Comparison of ENCODE assay signal across 8 mouse cellular contexts in the genomic region with DNA sequence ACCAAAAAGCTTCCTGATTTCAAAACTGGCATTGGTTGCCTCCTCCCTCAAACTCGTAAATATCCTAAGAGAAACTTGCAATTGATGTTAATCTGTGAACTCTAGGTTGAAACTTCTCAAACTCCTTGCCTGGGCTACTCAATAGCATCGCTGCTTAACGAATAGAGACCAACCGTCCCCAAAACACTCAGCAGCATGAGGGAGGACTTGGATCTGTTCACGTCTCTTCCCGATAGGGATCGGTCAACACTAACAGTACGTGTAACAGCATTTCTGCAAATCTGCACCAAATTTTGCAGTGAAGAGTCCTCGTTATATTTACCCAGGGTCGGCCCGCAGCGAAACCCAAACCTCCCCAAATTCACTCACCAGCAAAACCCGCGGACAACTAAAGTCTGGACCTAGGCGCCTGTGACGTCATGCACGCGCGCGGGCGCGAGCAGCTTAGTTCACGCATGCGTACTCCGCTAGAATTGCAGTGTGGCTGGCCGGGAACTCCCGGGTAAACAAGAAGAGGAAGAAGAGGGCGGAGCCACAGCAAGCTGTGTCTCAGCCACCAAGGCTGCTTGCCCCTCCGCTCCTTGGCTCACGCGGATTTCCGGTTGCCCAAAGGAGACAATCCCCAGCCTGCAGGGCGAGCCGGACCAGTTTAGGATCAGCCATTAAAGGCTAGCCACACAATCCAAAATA. TPM values are rescaled to one million over a fixed set of nuclear protein-coding genes. Genes with fewer than 3 reads are reported as not detected.
A peak's percentile ranks its signal among the peaks of the same experiment; 100 is the strongest.
DNase-seq lines count a peak whose midpoint lies in the region; ATAC-seq lines count a peak whose summit lies in the region.

A gene (minus strand): TSS at position 441 of the 690 bp plus-strand sequence.

- DNase-seq in adipocyte (ENCODE audit: low spot score) = peak; percentile 99
- peak; percentile 99 for DNase-seq in embryo, embryonic 10 days (ENCODE audit: low spot score)
- peak; percentile 95 for DNase-seq in gastrocnemius, postnatal 10 days
- peak; percentile 98 for DNase-seq in induced T-regulatory cell, adult 2 months (ENCODE audit: low read depth)
- peak; percentile 88 to 98 for DNase-seq in left cerebral cortex, adult 9 months (ENCODE audit: low spot score in 2 of 2)
- peak; percentile 96 for DNase-seq in right cerebral cortex, postnatal 14 days
- peak; percentile 91 to 94 for DNase-seq in urinary bladder, postnatal 36 days (ENCODE audit: low spot score in 2 of 2)

- ATAC-seq in megakaryocyte progenitor cell, adult 5-6 weeks (replicated peaks; ENCODE audit: poor library complexity) = peak; percentile 97

RNA-seq across cellular contexts. Expression of the gene that starts here (rescaled TPM):
- 10 to 100 TPM in 1 of 2 experiments, 1 to 10 TPM in 1; 9.0 to 10.5 TPM for total RNA-seq in gastrocnemius, postnatal 10 days (2021)
- total RNA-seq in megakaryocyte progenitor cell, adult 5-6 weeks (2015) = 33.4 and 48.6 TPM in 2 replicates
- 33.5 and 39.0 TPM in 2 replicates for total RNA-seq in megakaryocyte progenitor cell, adult 5-6 weeks (2017)

Comparison
In these comparisons a context has a peak if more than half of its experiments do, and no peak if none do; other contexts are left out.
1. Peak in every context shown above with its lines: DNase-seq and ATAC-seq.